ENCODE assay signal across 13 mouse cellular contexts in genomic region chr9:111153026-111153425, GRCm38 (mm10).
"Had no signal": no experiment of that assay in that cellular context is flagged by ENCODE, and none has a peak within 500 bp of the region (broad histone marks: within the 10 kb centered on the region; RNA-seq: fewer than 3 reads in every experiment).

No protein-coding gene starts in this region.

- H3K27ac ChIP-seq: kidney, postnatal 0 days; left cerebral cortex, adult 2 months; liver, embryonic 13.5 days; stomach, embryonic 15.5 days had no signal

- H3K36me3 ChIP-seq: liver, embryonic 13.5 days; stomach, embryonic 15.5 days had no signal

- H3K9ac ChIP-seq: liver, embryonic 13.5 days; stomach, embryonic 15.5 days had no signal

- H3K27me3 ChIP-seq: liver, embryonic 13.5 days; stomach, embryonic 15.5 days had no signal

- DNase-seq: kidney, postnatal 25 days; layer of hippocampus, postnatal 36 days; liver, embryonic 13.5 days; lung, adult 2 months; lung, postnatal 14 days; lung, postnatal 4 days; midbrain, embryonic 14.5 days; right cerebral cortex, postnatal 25 days; spleen, adult 18-20 months; thymus, postnatal 25 days had no signal

- H3K4me3 ChIP-seq: left cerebral cortex, adult 2 months; liver, embryonic 13.5 days; stomach, embryonic 15.5 days had no signal

- H3K9me3 ChIP-seq: liver, embryonic 13.5 days; stomach, embryonic 15.5 days had no signal
